ENCODE assay signal across 13 mouse cellular contexts in the genomic region with DNA sequence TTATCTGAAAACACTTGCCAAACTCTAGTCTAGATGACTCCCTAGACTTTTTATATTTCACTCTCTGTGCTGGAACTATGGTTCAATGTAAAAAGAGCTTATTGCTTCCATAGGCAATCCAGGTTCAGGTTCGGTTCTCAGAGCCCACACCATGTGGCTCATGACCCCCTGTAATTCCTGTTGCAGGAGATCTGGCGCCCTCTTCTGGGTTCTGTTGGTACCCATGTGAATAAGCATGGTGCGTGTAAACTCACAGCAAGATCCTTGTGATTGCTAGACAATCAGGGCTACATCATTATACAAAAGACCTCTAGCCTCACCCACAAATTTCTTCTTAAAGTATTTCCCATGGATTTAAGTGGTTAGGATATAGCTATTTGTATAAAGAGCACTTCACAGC. TPM values are rescaled to one million over a fixed set of nuclear protein-coding genes. Genes with fewer than 3 reads are reported as not detected.
DNase-seq lines count a peak whose midpoint lies in the region; ATAC-seq and TF ChIP-seq lines count a peak whose summit lies in the region.
"Had no signal": no experiment of that assay in that cellular context is flagged by ENCODE, and none has a peak within 500 bp of the region (broad histone marks: within the 10 kb centered on the region; RNA-seq: fewer than 3 reads in every experiment).

No protein-coding gene starts in this region.

- H3K9me3 ChIP-seq in CH12.LX (replicated peaks; ENCODE audit: low read length) (no peaks in the 10 kb centered on the region), ES-E14 (ENCODE audit: control insufficient read depth, insufficient read depth, low read depth, low read length) (no peaks in the 10 kb centered on the region)
- no peaks in the 10 kb centered on the region for H3K9me3 ChIP-seq in midbrain, embryonic 11.5 days (ENCODE audit: control insufficient read depth, low read length)

- peak; percentile 77; the same call in 1 of the 2 replicates for ATAC-seq in granulocyte monocyte progenitor cell, adult 5-6 weeks (replicated peaks; ENCODE audit: poor library complexity, severe bottlenecking)
- ATAC-seq in midbrain, embryonic 11.5 days (ENCODE audit: low FRiP score): no peak
- ATAC-seq: intestine, embryonic 16.5 days had no signal

- WGBS in midbrain, embryonic 11.5 days: 68% methylated on average over 3 of the region's 3 CpGs

- dilution Hi-C loops in CH12.LX (cut with MboI; ENCODE audit: extremely low pct_ligation_motif_present, extremely low pct_unique_long_range_greater_than_20kb, low sequenced_read_pairs): no loop called here

- no peaks in the 10 kb centered on the region for H3K79me2 ChIP-seq in CH12.LX (replicated peaks; ENCODE audit: control insufficient read depth, extremely low read depth, insufficient read depth, poor library complexity, severe bottlenecking)

- no peaks in the 10 kb centered on the region for H3K27me3 ChIP-seq in CH12.LX (replicated peaks)
- no peaks in the 10 kb centered on the region for H3K27me3 ChIP-seq in midbrain, embryonic 11.5 days (ENCODE audit: control insufficient read depth, insufficient read depth, low read length)

- no peak overlapping the region for H3K4me2 ChIP-seq in CH12.LX (ENCODE audit: insufficient read depth, low read depth, poor library complexity, severe bottlenecking)
- no peak overlapping the region for H3K4me2 ChIP-seq in midbrain, embryonic 11.5 days

- no peaks in the 10 kb centered on the region for H3K36me3 ChIP-seq in CH12.LX (replicated peaks in 1 of 2; ENCODE audit: control insufficient read depth in 1 of 2, insufficient read depth in 1 of 2, low read length in 1 of 2)
- no peaks in the 10 kb centered on the region for H3K36me3 ChIP-seq in ES-E14 (ENCODE audit: control insufficient read depth, insufficient read depth, low read length, poor library complexity, severe bottlenecking)
- no peaks in the 10 kb centered on the region for H3K36me3 ChIP-seq in midbrain, embryonic 11.5 days (ENCODE audit: control insufficient read depth, insufficient read depth, low read length)

- in situ Hi-C loops in CH12.LX (cut with MboI; ENCODE audit: low pct_ligation_motif_present, low pct_unique_long_range_greater_than_20kb, low sequenced_read_pairs) (no loop called here), ES-E14 (cut with MboI; ENCODE audit: low sequenced_read_pairs in 2 of 2, unreplicated experiment in 2 of 2) (no loop called here)

- peak; percentile 23 for TF ChIP-seq CTCF in layer of hippocampus, adult 2 months (conservative IDR thresholded peaks at IDR 0.05)
- TF ChIP-seq CTCF in CH12.LX (conservative IDR thresholded peaks at IDR 0.05 in 1 of 2, IDR thresholded peaks at IDR 0.05 in 1 of 2; ENCODE audit: low read depth in 2 of 2, low read length in 2 of 2): peak in 1 of 2 experiments; percentile 39; a peak in 2 of 4 replicates

- no peak overlapping the region for H3K4me3 ChIP-seq in layer of hippocampus, adult 2 months
- H3K4me3 ChIP-seq in CH12.LX (replicated peaks in 1 of 3; ENCODE audit: low read depth in 2 of 3, low read length in 2 of 3, poor library complexity in 1 of 3) (no peak overlapping the region), ES-E14 (ENCODE audit: insufficient read depth in 1 of 2, low read depth in 1 of 2, low read length in 2 of 2, poor library complexity in 1 of 2, severe bottlenecking in 1 of 2) (no peak overlapping the region)
- H3K4me3 ChIP-seq in midbrain, embryonic 11.5 days (ENCODE audit: low read depth, low read length): no peak overlapping the region
- H3K4me3 ChIP-seq: erythroblast, embryonic 14.5 days had no signal

- H3K4me1 ChIP-seq in CH12.LX (ENCODE audit: control insufficient read depth in 1 of 2, insufficient read depth in 2 of 2): no peaks in the 10 kb centered on the region
- H3K4me1 ChIP-seq in ES-E14 (ENCODE audit: control insufficient read depth in 2 of 2, insufficient read depth in 2 of 2, low read length in 2 of 2, poor library complexity in 1 of 2): no peaks in the 10 kb centered on the region
- H3K4me1 ChIP-seq in midbrain, embryonic 11.5 days (ENCODE audit: control insufficient read depth, insufficient read depth, low read length): no peaks in the 10 kb centered on the region

- TF ChIP-seq EP300 in CH12.LX (IDR thresholded peaks at IDR 0.05; ENCODE audit: low read length): no peak

- TF ChIP-seq RAD21 in CH12.LX (IDR thresholded peaks at IDR 0.05; ENCODE audit: low read depth, low read length): peak; percentile 33

- H3K9ac ChIP-seq in CH12.LX (ENCODE audit: insufficient read depth, low read depth): no peak overlapping the region
- H3K9ac ChIP-seq in ES-E14 (ENCODE audit: insufficient read depth, low read depth, low read length, poor library complexity, severe bottlenecking): no peak overlapping the region
- H3K9ac ChIP-seq in midbrain, embryonic 11.5 days (ENCODE audit: low read length): no peak overlapping the region

- DNase-seq in layer of hippocampus, adult 2 months (ENCODE audit: low spot score in 2 of 2): no peak
- no peak for DNase-seq in layer of hippocampus, postnatal 25 days (ENCODE audit: extremely low spot score in 1 of 2, low spot score in 1 of 2)
- DNase-seq in CH12.LX (ENCODE audit: extremely low read depth): peak; percentile 9
- peak; percentile 44 for DNase-seq in ES-E14 (ENCODE audit: low read depth, low spot score)
- DNase-seq in adipocyte (ENCODE audit: low spot score): no peak
- DNase-seq in cerebellum, postnatal 36 days: no peak
- no peak for DNase-seq in midbrain, embryonic 11.5 days (ENCODE audit: low spot score, missing footprints)
- DNase-seq: heart, postnatal 14 days; lung, adult 18-20 months; midbrain, embryonic 14.5 days had no signal

- no peak overlapping the region for H3K27ac ChIP-seq in layer of hippocampus, adult 2 months
- H3K27ac ChIP-seq in CH12.LX (ENCODE audit: insufficient read depth, low read depth) (no peak overlapping the region), ES-E14 (ENCODE audit: insufficient read depth, low read depth, low read length, poor library complexity, severe bottlenecking) (no peak overlapping the region)
- H3K27ac ChIP-seq in midbrain, embryonic 11.5 days (ENCODE audit: low read depth, low read length): no peak overlapping the region

- TF ChIP-seq POLR2A in CH12.LX (IDR thresholded peaks at IDR 0.05; ENCODE audit: low read depth, low read length): no peak

TF ChIP-seq in CH12.LX, 34 proteins besides CTCF, POLR2A, EP300 and RAD21:
- no peak for TF ChIP-seq MAX (IDR thresholded peaks at IDR 0.05; ENCODE audit: low read length)
- TF ChIP-seq KAT2A (IDR thresholded peaks at IDR 0.05; ENCODE audit: insufficient replicate concordance, low read length): no peak
- TF ChIP-seq SMC3 (IDR thresholded peaks at IDR 0.05; ENCODE audit: low read depth, low read length): peak; percentile 38; the same call in 1 of the 2 replicates
- TF ChIP-seq ZMIZ1 (IDR thresholded peaks at IDR 0.05; ENCODE audit: low read depth, low read length): no peak

TF ChIP-seq in ES-E14, 5 proteins besides CTCF, POLR2A, EP300 and RAD21:
- TF ChIP-seq ZC3H11A (IDR thresholded peaks at IDR 0.05; ENCODE audit: borderline replicate concordance, low read depth, low read length): peak; percentile 68; the same call in 1 of the 2 replicates
- no peak for TF ChIP-seq ZNF384 (IDR thresholded peaks at IDR 0.05; ENCODE audit: low read depth, low read length)

RNA-seq across cellular contexts. Expression of gene Vat1l, which starts 28.7 kb away (rescaled TPM):
- total RNA-seq in layer of hippocampus, adult 2 months (2021): 10 to 100 TPM; 13.1 to 16.6 TPM
- total RNA-seq in layer of hippocampus, postnatal 25 days (2021): 10 to 100 TPM; 15.8 to 19.8 TPM
- total RNA-seq in CH12.LX (2012; rRNA removed): not detected in 2 replicates
- total RNA-seq in CH12.LX (2014; rRNA removed): not detected in 2 replicates
- not detected in 2 replicates for polyA plus RNA-seq in CH12.LX (2012; ENCODE audit: insufficient read length, low read depth)
- 1.1 and 2.4 TPM in 2 replicates for total RNA-seq in ES-E14 (2012; rRNA removed)
- not detected in 2 replicates for total RNA-seq in granulocyte monocyte progenitor cell, adult 5-6 weeks (2014; fragmentation: Nextera tagmentation)
- not detected in 2 replicates for total RNA-seq in granulocyte monocyte progenitor cell, adult 5-6 weeks (2017)
- 15.0 and 16.1 TPM in 2 replicates for polyA plus RNA-seq in midbrain, embryonic 11.5 days (2014; fragmentation: Nextera tagmentation; extraction: Ambion mirVana)
- polyA plus RNA-seq: erythroblast, embryonic 14.5 days had no signal

RNA-seq across cellular contexts. Expression of gene Nudt7, which starts 43.4 kb away (rescaled TPM):
- 1 to 10 TPM; 4.6 to 4.9 TPM for total RNA-seq in layer of hippocampus, adult 2 months (2021)
- total RNA-seq in layer of hippocampus, postnatal 25 days (2021): 1 to 10 TPM; 2.8 to 5.7 TPM
- total RNA-seq in CH12.LX (2012; rRNA removed) (7.9 and 9.2 TPM in 2 replicates), CH12.LX (2014; rRNA removed) (16.0 and 16.5 TPM in 2 replicates), ES-E14 (2012; rRNA removed) (1.0 and 1.8 TPM in 2 replicates)
- 9.8 and 9.9 TPM in 2 replicates for polyA plus RNA-seq in CH12.LX (2012; ENCODE audit: insufficient read length, low read depth)
- 21.4 and 27.0 TPM in 2 replicates for total RNA-seq in granulocyte monocyte progenitor cell, adult 5-6 weeks (2014; fragmentation: Nextera tagmentation)
- 14.1 and 18.5 TPM in 2 replicates for total RNA-seq in granulocyte monocyte progenitor cell, adult 5-6 weeks (2017)
- polyA plus RNA-seq in midbrain, embryonic 11.5 days (2014; fragmentation: Nextera tagmentation; extraction: Ambion mirVana): 9.8 and 10.7 TPM in 2 replicates

Comparison
In these comparisons a context has a peak if more than half of its experiments do, and no peak if none do; other contexts are left out.
1. DNase-seq: peak in CH12.LX (single experiment) and ES-E14 (single experiment); none in layer of hippocampus, adult 2 months (0 of 2), layer of hippocampus, postnatal 25 days (0 of 2), adipocyte (single experiment), cerebellum, postnatal 36 days (0 of 2) and midbrain, embryonic 11.5 days (single experiment).